Mouse (Mus musculus) neural tube, embryonic 14.5 days (tissue): ENCODE data around the gene Dctn2. TPM values are rescaled to one million over a fixed set of nuclear protein-coding genes. Genes with fewer than 3 reads are reported as not detected.
A peak's percentile ranks its signal among the peaks of the same experiment; 100 is the strongest.

Experiments used
- ATAC-seq: fragments of 200-750 bp; cut with Nextera tagmentation; 2 replicates; pipeline ENCODE4 v1.8.0; 2017; ENCODE audit warnings: low read depth, mild to moderate bottlenecking, moderate TSS enrichment, moderate library complexity
- H3K27ac ChIP-seq: fragments of 300-500 bp; sonication (generic); 2 replicates; pipeline ENCODE4 v1.5.1; 2014; ENCODE audit warnings: low read depth, mild to moderate bottlenecking, control low read depth, low read length, moderate library complexity, mixed read lengths
- H3K27me3 ChIP-seq: fragments of 300-500 bp; sonication (generic); 2 replicates; pipeline ENCODE4 v1.6.1; 2014; ENCODE audit warnings: low read length; ENCODE audit not compliant: control insufficient read depth, insufficient read depth
- H3K36me3 ChIP-seq: fragments of 300-500 bp; sonication (generic); 2 replicates; pipeline ENCODE4 v1.6.1; 2014; ENCODE audit warnings: low read length, mixed read lengths; ENCODE audit not compliant: control insufficient read depth, insufficient read depth
- H3K4me1 ChIP-seq: fragments of 300-500 bp; sonication (generic); 2 replicates; pipeline ENCODE4 v1.6.1; 2014; ENCODE audit warnings: low read length; ENCODE audit not compliant: control insufficient read depth, insufficient read depth
- H3K4me2 ChIP-seq: fragments of 300-500 bp; sonication (generic); 2 replicates; pipeline ENCODE4 v1.6.1; 2014; ENCODE audit warnings: mild to moderate bottlenecking, low read depth, low read length, control low read depth
- H3K4me3 ChIP-seq: fragments of 300-500 bp; sonication (generic); 2 replicates; pipeline ENCODE4 v1.5.1; 2014; ENCODE audit warnings: low read depth, low read length, control low read depth, mixed read lengths
- H3K9ac ChIP-seq: fragments of 300-500 bp; sonication (generic); replicated peaks from 2 replicates; pipeline ENCODE4 v1.6.1; 2014; ENCODE audit warnings: low read depth, mild to moderate bottlenecking, control low read depth, low read length, mixed read lengths
- H3K9me3 ChIP-seq: fragments of 300-500 bp; sonication (generic); 2 replicates; pipeline ENCODE4 v1.6.1; 2016; ENCODE audit warnings: low read length; ENCODE audit not compliant: control insufficient read depth
- WGBS: fragments of 180-500 bp; shearing (Covaris S2); extraction: QIAGEN DNeasy Blood & Tissue Kit; methylation state at CpG from one replicate; pipeline ENCODE4 v1.1.7; 2014; 5-methylcytosine and 5-hydroxymethylcytosine counted together
- polyA plus RNA-seq: library from polyadenylated mRNA; unstranded; fragments of >200 nt; fragmentation: Nextera tagmentation; extraction: Ambion mirVana; gene quantifications from 2 replicates; pipeline ENCODE4 v1.2.1, GENCODE M21; 2014

Dctn2 gene
- polyA plus RNA-seq, 1 experiment from 2014 or later, result 298 TPM

- H3K36me3 ChIP-seq, result peaks cover 43% of the 10 kb centered on the region
- H3K4me2 ChIP-seq, result 0 out of 2 replicates have a peak overlapping the region, but pooled peaks have one; percentile 21
- H3K27ac ChIP-seq, result no peak overlapping the region
- no peak for ATAC-seq
- no peak overlapping the region for H3K4me3 ChIP-seq
- WGBS, result 57% methylated on average over 12 of the region's 12 CpGs
- peak overlapping the region; percentile 22; the same call in 1 of the 2 replicates for H3K9ac ChIP-seq
- H3K4me1 ChIP-seq, result peaks cover 22% of the 10 kb centered on the region
- no peaks in the 10 kb centered on the region for H3K9me3 ChIP-seq
- no peaks in the 10 kb centered on the region for H3K27me3 ChIP-seq
Measured at GRCm38 (mm10) chr10:127269036-127269435, 2.9 kb downstream of the Dctn2 start.

- no peak for ATAC-seq
- WGBS, result 64% methylated on average over 4 of the region's 4 CpGs
- peaks cover 22% of the 10 kb centered on the region for H3K4me1 ChIP-seq
- no peak overlapping the region for H3K9ac ChIP-seq
- no peak overlapping the region for H3K4me3 ChIP-seq
- H3K27ac ChIP-seq, result no peak overlapping the region
- H3K36me3 ChIP-seq, result peaks cover 44% of the 10 kb centered on the region
- H3K27me3 ChIP-seq, result no peaks in the 10 kb centered on the region
- H3K9me3 ChIP-seq, result no peaks in the 10 kb centered on the region
- no peak overlapping the region for H3K4me2 ChIP-seq
Measured at GRCm38 (mm10) chr10:127269884-127270283, 3.7 kb downstream of the Dctn2 start.

GRCm38 (mm10) chr10:127272371-127272770 is 6.2 kb downstream of the Dctn2 start:
- ATAC-seq, result no peak
- WGBS, result 90% methylated on average over 5 of the region's 5 CpGs
- H3K4me1 ChIP-seq, result peaks cover 16% of the 10 kb centered on the region
- no peak overlapping the region for H3K4me2 ChIP-seq
- H3K9ac ChIP-seq, result no peak overlapping the region
- H3K9me3 ChIP-seq, result no peaks in the 10 kb centered on the region
- peaks cover 64% of the 10 kb centered on the region for H3K36me3 ChIP-seq
- H3K27me3 ChIP-seq, result no peaks in the 10 kb centered on the region
- no peak overlapping the region for H3K4me3 ChIP-seq
- H3K27ac ChIP-seq, result no peak overlapping the region

GRCm38 (mm10) chr10:127274261-127275022 is 8.3 kb downstream of the Dctn2 start:
- no peaks in the 10 kb centered on the region for H3K4me1 ChIP-seq
- no peak overlapping the region for H3K27ac ChIP-seq
- H3K4me3 ChIP-seq, result no peak overlapping the region
- ATAC-seq, result no peak
- H3K4me2 ChIP-seq, result no peak overlapping the region
- no peaks in the 10 kb centered on the region for H3K9me3 ChIP-seq
- H3K36me3 ChIP-seq, result peaks cover 78% of the 10 kb centered on the region
- no peaks in the 10 kb centered on the region for H3K27me3 ChIP-seq
- H3K9ac ChIP-seq, result no peak overlapping the region
- WGBS, result 91% methylated on average over 11 of the region's 11 CpGs

GRCm38 (mm10) chr10:127279730-127280129 is 13.6 kb downstream of the Dctn2 start:
- Histone ChIP-seq H3K9me3 (no peaks in the 10 kb centered on the region), H3K27ac (no peak overlapping the region), H3K4me3 (no peak overlapping the region), H3K4me2 (no peak overlapping the region), H3K4me1 (0 out of 2 replicates have a peak, but pooled peaks cover under 1% of the 10 kb centered on the region), H3K9ac (no peak overlapping the region), H3K36me3 (peaks cover 77% of the 10 kb centered on the region), H3K27me3 (no peaks in the 10 kb centered on the region)
- 100% methylated on average over 1 of the region's 2 CpGs for WGBS
- no peak for ATAC-seq

- Histone ChIP-seq H3K9me3 (no peaks in the 10 kb centered on the region), H3K27ac (no peak overlapping the region), H3K36me3 (peaks cover 80% of the 10 kb centered on the region), H3K27me3 (no peaks in the 10 kb centered on the region), H3K9ac (no peak overlapping the region), H3K4me3 (no peak overlapping the region), H3K4me2 (no peak overlapping the region), H3K4me1 (peaks cover 12% of the 10 kb centered on the region)
- 87% methylated on average over 8 of the region's 8 CpGs for WGBS
- no peak for ATAC-seq
Measured at GRCm38 (mm10) chr10:127281316-127281715, 15.1 kb downstream of the Dctn2 start.

- no peak overlapping the region for H3K9ac ChIP-seq
- H3K4me1 ChIP-seq, result peaks cover 26% of the 10 kb centered on the region
- H3K4me2 ChIP-seq, result no peak overlapping the region
- H3K4me3 ChIP-seq, result no peak overlapping the region
- H3K27ac ChIP-seq, result no peak overlapping the region
- H3K9me3 ChIP-seq, result no peaks in the 10 kb centered on the region
- ATAC-seq, result no peak
- peaks cover 68% of the 10 kb centered on the region for H3K36me3 ChIP-seq
- H3K27me3 ChIP-seq, result no peaks in the 10 kb centered on the region
- 91% methylated on average over 13 of the region's 13 CpGs for WGBS
Measured at GRCm38 (mm10) chr10:127282620-127283215, 16.6 kb downstream of the Dctn2 start.

- ATAC-seq, result no peak
- H3K9me3 ChIP-seq, result no peaks in the 10 kb centered on the region
- no peaks in the 10 kb centered on the region for H3K27me3 ChIP-seq
- H3K27ac ChIP-seq, result no peak overlapping the region
- peaks cover 54% of the 10 kb centered on the region for H3K36me3 ChIP-seq
- H3K4me2 ChIP-seq, result no peak overlapping the region
- H3K4me1 ChIP-seq, result peaks cover 30% of the 10 kb centered on the region
- H3K4me3 ChIP-seq, result no peak overlapping the region
- no peak overlapping the region for H3K9ac ChIP-seq
- 94% methylated on average over 7 of the region's 7 CpGs for WGBS
Measured at GRCm38 (mm10) chr10:127284105-127284622, 18.0 kb downstream of the Dctn2 start.
